Mouse (Mus musculus) CH12.LX (cell line): ENCODE data around the gene Pcnx. TPM values are rescaled to one million over a fixed set of nuclear protein-coding genes. Genes with fewer than 3 reads are reported as not detected.

ENCODE experiments used
- DNase-seq: peaks from one replicate; pipeline ENCODE4 v3.0.0-alpha.2; 2013; ENCODE audit errors: extremely low read depth
- H3K27ac ChIP-seq: 2 replicates; pipeline ENCODE4 v1.5.1; 2012; ENCODE audit warnings: low read depth, mild to moderate bottlenecking, control low read depth, moderate library complexity; ENCODE audit not compliant: insufficient read depth
- H3K27me3 ChIP-seq: replicated peaks from 2 replicates; pipeline ENCODE3; 2012; ENCODE audit warnings: inconsistent platforms
- H3K36me3 ChIP-seq, 2 experiments: replicated peaks in 1 of 2; 2 replicates each; pipeline versions ENCODE3 to v1.6.1; 2012; ENCODE audit warnings: inconsistent platforms in 1 of 2, low read length in 1 of 2, mild to moderate bottlenecking in 1 of 2, mixed read lengths in 1 of 2, moderate library complexity in 1 of 2; ENCODE audit not compliant: control insufficient read depth in 1 of 2, insufficient read depth in 1 of 2
- H3K4me1 ChIP-seq, 2 experiments: 2 replicates each; pipeline ENCODE4 v1.6.1; 2012; ENCODE audit warnings: inconsistent platforms in 1 of 2, moderate library complexity in 1 of 2; ENCODE audit not compliant: insufficient read depth in 2 of 2, control insufficient read depth in 1 of 2
- H3K4me2 ChIP-seq: 2 replicates; pipeline ENCODE4 v1.6.1; 2012; ENCODE audit warnings: low read depth, mild to moderate bottlenecking, control low read depth; ENCODE audit not compliant: poor library complexity, insufficient read depth, severe bottlenecking
- H3K4me3 ChIP-seq, 3 experiments: fragments of 150-350 bp in 1 of 3; sonication (generic) in 1 of 3; replicated peaks in 1 of 3; 2 replicates each; pipeline versions ENCODE3 to v1.5.1; 2011 to 2012; ENCODE audit warnings: low read depth in 2 of 3, low read length in 2 of 3, mild to moderate bottlenecking in 2 of 3, moderate library complexity in 2 of 3, control low read depth in 1 of 3, improper control_type of control experiment in 1 of 3, inconsistent platforms in 1 of 3, mixed read lengths in 1 of 3; ENCODE audit not compliant: poor library complexity in 1 of 3
- H3K79me2 ChIP-seq: replicated peaks from 2 replicates; pipeline ENCODE4 v1.6.1; 2012; ENCODE audit warnings: mild to moderate bottlenecking, moderate library complexity; ENCODE audit not compliant: control insufficient read depth, poor library complexity, insufficient read depth, severe bottlenecking; ENCODE audit errors: extremely low read depth
- H3K9ac ChIP-seq: 2 replicates; pipeline ENCODE4 v1.6.1; 2012; ENCODE audit warnings: low read depth, mild to moderate bottlenecking, control low read depth, moderate library complexity; ENCODE audit not compliant: insufficient read depth
- H3K9me3 ChIP-seq: replicated peaks from 2 replicates; pipeline ENCODE3; 2012; ENCODE audit warnings: low read length, inconsistent platforms, mixed read lengths
- CHD2 ChIP-seq: IDR thresholded peaks from 2 replicates; pipeline ENCODE4 v1.6.1; 2011; ENCODE audit warnings: low read length, improper control_type of control experiment
- ELF1 ChIP-seq: IDR thresholded peaks from 2 replicates; pipeline ENCODE4 v1.6.1; 2014; ENCODE audit warnings: low read depth, mild to moderate bottlenecking, inconsistent platforms, low read length, improper control_type of control experiment
- ETS1 ChIP-seq: conservative IDR thresholded peaks from 2 replicates; pipeline ENCODE4 v1.6.1; 2012; ENCODE audit warnings: low read depth, mild to moderate bottlenecking, inconsistent platforms, low read length, improper control_type of control experiment, moderate library complexity
- GABPA ChIP-seq: IDR thresholded peaks from 2 replicates; pipeline ENCODE4 v1.6.1; 2012; ENCODE audit warnings: low read depth, low read length, improper control_type of control experiment, inconsistent platforms; ENCODE audit not compliant: insufficient replicate concordance
- JUN ChIP-seq: IDR thresholded peaks from 2 replicates; pipeline ENCODE4 v1.6.1; 2011; ENCODE audit warnings: low read depth, mild to moderate bottlenecking, low read length, improper control_type of control experiment, moderate library complexity; ENCODE audit not compliant: insufficient read depth
- MAFK ChIP-seq: IDR thresholded peaks from 2 replicates; pipeline ENCODE4 v1.6.1; 2011; ENCODE audit warnings: low read length, improper control_type of control experiment; ENCODE audit not compliant: insufficient replicate concordance
- MAX ChIP-seq: IDR thresholded peaks from 2 replicates; pipeline ENCODE4 v1.6.1; 2011; ENCODE audit warnings: low read length, improper control_type of control experiment
- MAZ ChIP-seq: IDR thresholded peaks from 2 replicates; pipeline ENCODE4 v1.6.1; 2012; ENCODE audit warnings: low read depth, mild to moderate bottlenecking, inconsistent platforms, low read length, improper control_type of control experiment, moderate library complexity
- MYC ChIP-seq: IDR thresholded peaks from 2 replicates; pipeline ENCODE4 v1.6.1; 2011; ENCODE audit warnings: low read depth, mild to moderate bottlenecking, improper control_type of control experiment, low read length
- NELFE ChIP-seq: IDR thresholded peaks from 2 replicates; pipeline ENCODE4 v1.6.1; 2011; ENCODE audit warnings: low read depth, low read length, improper control_type of control experiment
- PAX5 ChIP-seq: IDR thresholded peaks from 2 replicates; pipeline ENCODE4 v1.6.1; 2012; ENCODE audit warnings: low read length, inconsistent platforms, mixed read lengths
- POLR2A ChIP-seq: IDR thresholded peaks from 2 replicates; pipeline ENCODE4 v1.6.1; 2011; ENCODE audit warnings: low read depth, mild to moderate bottlenecking, improper control_type of control experiment, low read length
- POLR2AphosphoS2 ChIP-seq: IDR thresholded peaks from 2 replicates; pipeline ENCODE4 v1.6.1; 2011; ENCODE audit warnings: low read depth, low read length, improper control_type of control experiment
- RCOR1 ChIP-seq: conservative IDR thresholded peaks from 2 replicates; pipeline ENCODE4 v1.6.1; 2012; ENCODE audit warnings: low read depth, mild to moderate bottlenecking, inconsistent platforms, low read length, improper control_type of control experiment
- USF1 ChIP-seq: IDR thresholded peaks from 2 replicates; pipeline ENCODE4 v1.6.1; 2014; ENCODE audit warnings: low read depth, mild to moderate bottlenecking, inconsistent platforms, low read length, improper control_type of control experiment
- USF2 ChIP-seq: conservative IDR thresholded peaks from 2 replicates; pipeline ENCODE4 v1.6.1; 2011; ENCODE audit warnings: low read depth, low read length, improper control_type of control experiment
- ZC3H11A ChIP-seq: IDR thresholded peaks from 2 replicates; pipeline ENCODE4 v1.6.1; 2012; ENCODE audit warnings: low read depth, mild to moderate bottlenecking, inconsistent platforms, low read length, improper control_type of control experiment
- ZKSCAN1 ChIP-seq: IDR thresholded peaks from 2 replicates; pipeline ENCODE4 v1.6.1; 2012; ENCODE audit warnings: low read depth, inconsistent platforms, low read length, improper control_type of control experiment, borderline replicate concordance
- dilution Hi-C: fragments of 300-500 bp; cut with MboI; formaldehyde crosslinking; loops from 2 replicates; pipeline ENCODE4 v1.14.3; 2020; ENCODE audit warnings: low sequenced_read_pairs; ENCODE audit not compliant: extremely low pct_unique_long_range_greater_than_20kb, extremely low pct_ligation_motif_present
- in situ Hi-C: fragments of 300-500 bp; cut with MboI; formaldehyde crosslinking; loops from 3 replicates; pipeline ENCODE4 v1.14.3; 2019; ENCODE audit warnings: low sequenced_read_pairs, low pct_ligation_motif_present, low pct_unique_long_range_greater_than_20kb, mixed read lengths
- polyA plus RNA-seq: library from polyadenylated mRNA; unstranded; fragments of >175 nt; gene quantifications from 2 replicates; pipeline ENCODE4 v1.2.1, GENCODE M21; 2012; ENCODE audit warnings: low read depth; ENCODE audit not compliant: insufficient read length
- total RNA-seq, 2 experiments: library from RNA; depleted of rRNA; stranded (reverse); fragments of 300-350 nt in 1 of 2; fragments of >200 nt in 1 of 2; gene quantifications; 2 replicates each; pipeline ENCODE4 v1.2.3; 2012 to 2014

Pcnx gene
- total and polyA plus RNA-seq, 3 experiments = 16.2 to 89.1 (median 68.2) TPM

DNA sequence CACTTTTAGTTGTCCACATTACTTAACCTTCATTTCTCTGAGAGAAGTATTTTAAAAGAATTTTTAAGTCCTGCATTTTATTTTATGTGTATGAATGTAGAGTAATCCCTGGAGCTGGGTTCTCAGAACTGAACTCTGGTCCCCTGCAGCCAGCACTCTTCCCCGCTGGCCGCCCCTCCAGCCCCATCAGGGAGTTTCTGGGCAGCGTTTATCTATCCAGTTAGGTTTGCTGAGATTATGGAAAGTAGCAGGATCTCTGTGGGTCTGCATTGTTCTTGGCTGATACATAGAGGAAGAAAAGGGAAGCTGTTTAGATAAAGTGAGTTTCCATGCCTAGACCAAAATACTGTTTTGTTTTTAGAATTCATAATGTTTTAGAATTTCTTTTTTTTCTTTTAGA lies 63.0 kb downstream of the Pcnx start:
- no peak overlapping the region for H3K4me2 ChIP-seq
- H3K4me3 ChIP-seq = no peak overlapping the region
- no peak overlapping the region for H3K27ac ChIP-seq
- dilution Hi-C loops (no loop called here), in situ Hi-C loops (no loop called here)
- H3K9me3 ChIP-seq = no peaks in the 10 kb centered on the region
- no peak for DNase-seq
- peaks cover 49 to 66% of the 10 kb centered on the region in 2 experiments for H3K36me3 ChIP-seq
- H3K79me2 ChIP-seq = peaks cover 24% of the 10 kb centered on the region
- H3K4me1 ChIP-seq = peaks cover 11 to 69% of the 10 kb centered on the region in 2 experiments
- no peak overlapping the region for H3K9ac ChIP-seq
- no peaks in the 10 kb centered on the region for H3K27me3 ChIP-seq
- TF ChIP-seq ZKSCAN1 (no peak), USF1 (no peak), ELF1 (no peak), RCOR1 (no peak), GABPA (no peak), PAX5 (no peak), NELFE (no peak), ETS1 (no peak), MAX (no peak), JUN (no peak), MYC (no peak), POLR2A (no peak), CHD2 (no peak), POLR2AphosphoS2 (no peak), MAFK (no peak), ZC3H11A (no peak), MAZ (no peak)
- TF ChIP-seq, all 38 proteins: peak for 0

DNA sequence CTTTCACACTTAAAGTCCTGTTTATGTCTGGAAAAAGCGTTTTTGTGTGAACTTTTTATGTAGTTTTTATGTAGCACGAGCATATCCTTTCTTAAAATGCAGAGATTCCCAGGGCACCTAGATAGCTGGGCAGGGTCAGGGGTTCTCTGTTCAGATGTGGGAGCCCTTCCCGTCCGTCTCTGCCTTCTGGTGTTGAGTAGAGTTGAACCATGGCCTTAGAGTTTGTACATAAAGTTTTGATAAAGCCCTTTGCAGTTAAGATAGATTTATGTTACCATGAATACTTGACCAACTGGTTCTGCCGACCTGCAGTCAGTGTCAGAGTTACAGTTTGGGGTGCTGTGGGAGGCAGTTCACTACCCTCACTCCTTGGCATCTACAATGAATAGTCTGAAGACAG lies 67.3 kb downstream of the Pcnx start:
- no peak overlapping the region for H3K27ac ChIP-seq
- in situ Hi-C loops (no loop called here), dilution Hi-C loops (no loop called here)
- H3K4me2 ChIP-seq = no peak overlapping the region
- H3K79me2 ChIP-seq = peaks cover 10% of the 10 kb centered on the region
- no peaks in the 10 kb centered on the region for H3K27me3 ChIP-seq
- H3K36me3 ChIP-seq = peaks cover 27 to 46% of the 10 kb centered on the region in 2 experiments
- H3K9ac ChIP-seq = no peak overlapping the region
- no peak for DNase-seq
- H3K9me3 ChIP-seq = no peaks in the 10 kb centered on the region
- no peak overlapping the region for H3K4me3 ChIP-seq
- H3K4me1 ChIP-seq = peaks cover 4 to 40% of the 10 kb centered on the region in 2 experiments
- TF ChIP-seq USF2 = no peak
- no peak for TF ChIP-seq PAX5
